Comparison of ENCODE assay signal across 9 mouse cellular contexts in genomic region chr2:154676653-154677609, GRCm38 (mm10). TPM values are rescaled to one million over a fixed set of nuclear protein-coding genes. Genes with fewer than 3 reads are reported as not detected.
A peak's percentile ranks its signal among the peaks of the same experiment; 100 is the strongest.
DNase-seq lines count a peak whose midpoint lies in the region; ATAC-seq and TF ChIP-seq lines count a peak whose summit lies in the region.
"Had no signal": no experiment of that assay in that cellular context is flagged by ENCODE, and none has a peak within 500 bp of the region (broad histone marks: within the 10 kb centered on the region; RNA-seq: fewer than 3 reads in every experiment).

No protein-coding gene starts in this region.

- WGBS in intestine, embryonic 15.5 days = 57% methylated on average over 19 of the region's 19 CpGs
- 49% methylated on average over 19 of the region's 19 CpGs for WGBS in liver, embryonic 13.5 days (ENCODE audit: insufficient replicate concordance)

- no peaks in the 10 kb centered on the region for H3K9me3 ChIP-seq in intestine, embryonic 15.5 days
- H3K9me3 ChIP-seq in liver, embryonic 13.5 days (replicated peaks) = no peaks in the 10 kb centered on the region

- peak overlapping the region; percentile 49 for H3K4me3 ChIP-seq in layer of hippocampus, adult 2 months
- peak overlapping the region; percentile 2; the same call in 1 of the 2 replicates for H3K4me3 ChIP-seq in intestine, embryonic 15.5 days (replicated peaks)
- H3K4me3 ChIP-seq in liver, embryonic 13.5 days (replicated peaks) = peak overlapping the region; percentile 24
- H3K4me3 ChIP-seq in myocyte = no peak overlapping the region

- peaks cover 24% of the 10 kb centered on the region for H3K4me1 ChIP-seq in intestine, embryonic 15.5 days (replicated peaks)
- peaks cover 64% of the 10 kb centered on the region for H3K4me1 ChIP-seq in liver, embryonic 13.5 days (replicated peaks)

- no peaks in the 10 kb centered on the region for H3K27me3 ChIP-seq in intestine, embryonic 15.5 days (replicated peaks)
- no peaks in the 10 kb centered on the region for H3K27me3 ChIP-seq in liver, embryonic 13.5 days
- no peaks in the 10 kb centered on the region for H3K27me3 ChIP-seq in myocyte (ENCODE audit: control insufficient read depth, insufficient read depth, insufficient read length)
- H3K27me3 ChIP-seq: Patski had no signal

- peak overlapping the region; percentile 44 for H3K4me2 ChIP-seq in intestine, embryonic 15.5 days (replicated peaks)
- peak overlapping the region; percentile 53 for H3K4me2 ChIP-seq in liver, embryonic 13.5 days
- H3K4me2 ChIP-seq in myocyte (ENCODE audit: low read depth) = no peak overlapping the region

- peaks cover 97% of the 10 kb centered on the region for H3K79me2 ChIP-seq in myocyte (ENCODE audit: control insufficient read depth, insufficient read depth)

- ATAC-seq in intestine, embryonic 15.5 days = peak; percentile 72
- ATAC-seq in liver, embryonic 13.5 days (ENCODE audit: low read depth) = peak; percentile 81
- ATAC-seq: Patski had no signal

- TF ChIP-seq CTCF in layer of hippocampus, adult 2 months (conservative IDR thresholded peaks at IDR 0.05) = peak; percentile 24

- DNase-seq in layer of hippocampus, adult 2 months (ENCODE audit: low spot score in 2 of 2) = peak; percentile 38 to 56
- DNase-seq in layer of hippocampus, adult 9-10 months (ENCODE audit: low spot score) = no peak
- DNase-seq in cerebellum, adult 9-11 months = peak; percentile 72
- DNase-seq in gastrocnemius, postnatal 25 days = peak; percentile 28
- DNase-seq in liver, embryonic 13.5 days = peak; percentile 59
- DNase-seq in urinary bladder, postnatal 36 days (ENCODE audit: low spot score in 2 of 2) = no peak

- H3K36me3 ChIP-seq in intestine, embryonic 15.5 days = no peaks in the 10 kb centered on the region
- H3K36me3 ChIP-seq in liver, embryonic 13.5 days = peaks cover 16% of the 10 kb centered on the region
- H3K36me3 ChIP-seq in myocyte (ENCODE audit: control insufficient read depth, insufficient read depth) = peaks cover 8% of the 10 kb centered on the region

- 0 out of 2 replicates have a peak overlapping the region, but pooled peaks have one; percentile 2 for H3K9ac ChIP-seq in intestine, embryonic 15.5 days
- peak overlapping the region; percentile 49 for H3K9ac ChIP-seq in liver, embryonic 13.5 days

- H3ac ChIP-seq in myocyte (ENCODE audit: control insufficient read depth, insufficient read length) = no peak overlapping the region

- no peak for TF ChIP-seq POLR2A in myocyte (IDR thresholded peaks at IDR 0.05; ENCODE audit: insufficient read length, low read depth)

- peak overlapping the region; percentile 93 for H3K27ac ChIP-seq in layer of hippocampus, adult 2 months
- H3K27ac ChIP-seq in intestine, embryonic 15.5 days = peak overlapping the region; percentile 88
- H3K27ac ChIP-seq in liver, embryonic 13.5 days = peak overlapping the region; percentile 83

TF ChIP-seq in myocyte, 11 proteins besides CTCF, POLR2A, EP300 and RAD21:
- no peak for TF ChIP-seq MAX (IDR thresholded peaks at IDR 0.05; ENCODE audit: low read depth)
- peak; percentile 64 for TF ChIP-seq USF1 (IDR thresholded peaks at IDR 0.05; ENCODE audit: low read depth)
TF ChIP-seq in myocyte: peak in this region for 1.

RNA-seq across cellular contexts. Expression of gene Chmp4b, which starts 25.4 kb away (rescaled TPM):
- total RNA-seq in layer of hippocampus, adult 2 months (2021) = 100 to 1,000 TPM; 206 to 215 TPM
- 100 to 1,000 TPM; 102 TPM for total RNA-seq in gastrocnemius, postnatal 25 days (2021)
- 36.3 and 36.4 TPM in 2 replicates for polyA plus RNA-seq in intestine, embryonic 15.5 days (2015; fragmentation: Nextera tagmentation; extraction: Ambion mirVana)
- polyA plus RNA-seq in liver, embryonic 13.5 days (2015; fragmentation: Nextera tagmentation; extraction: Ambion mirVana) = 15.0 and 17.5 TPM in 2 replicates
- 172 TPM for polyA plus RNA-seq in myocyte (2012; fragmentation: generic; extraction: Trizol)

Comparison
In these comparisons a context has a peak if more than half of its experiments do, and no peak if none do; other contexts are left out.
1. DNase-seq: peak in layer of hippocampus, adult 2 months (2 of 2), cerebellum, adult 9-11 months (single experiment), gastrocnemius, postnatal 25 days (single experiment) and liver, embryonic 13.5 days (single experiment); none in layer of hippocampus, adult 9-10 months (single experiment) and urinary bladder, postnatal 36 days (0 of 2).
2. Peak in every context shown above with its lines, with median percentiles within 50 percentile points of each other: H3K27ac ChIP-seq.